ENCODE assay signal across 8 mouse cellular contexts in the genomic region with DNA sequence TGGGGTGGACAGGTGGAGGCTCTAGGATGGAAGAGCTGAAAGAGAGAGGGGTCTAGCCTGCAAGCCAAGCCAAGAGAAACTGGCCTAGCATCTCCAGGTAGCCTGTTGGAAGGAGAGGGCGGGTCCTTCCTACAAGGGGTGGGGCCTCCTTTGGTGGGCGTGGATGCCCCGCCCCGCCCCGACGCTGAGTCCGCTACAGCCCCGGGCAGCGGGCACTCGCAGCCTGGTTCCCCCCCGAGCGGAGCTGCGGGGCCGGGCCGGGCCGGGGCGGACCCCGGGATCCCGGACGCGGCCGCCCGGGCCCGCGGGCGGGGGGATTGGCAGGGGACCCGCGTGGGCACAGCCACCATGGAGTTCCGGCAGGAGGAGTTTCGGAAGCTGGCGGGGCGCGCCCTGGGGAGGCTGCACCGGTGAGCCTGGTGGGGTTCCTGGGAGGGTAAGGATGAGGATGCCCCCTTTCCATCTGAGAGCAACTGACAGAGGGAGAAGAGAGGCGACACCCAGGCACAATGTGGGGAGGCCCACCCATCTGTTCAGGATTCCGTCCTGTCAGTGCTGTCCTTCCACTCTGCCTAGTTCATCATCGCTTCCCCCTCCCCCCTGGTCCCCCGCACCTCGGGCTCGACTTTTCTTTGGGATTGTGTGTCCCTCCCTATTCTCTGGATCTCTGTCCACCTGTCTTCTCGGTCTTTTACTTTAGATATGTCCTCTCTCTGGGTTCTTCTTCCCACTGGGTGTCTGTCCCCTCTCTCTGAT. TPM values are rescaled to one million over a fixed set of nuclear protein-coding genes. Genes with fewer than 3 reads are reported as not detected.
DNase-seq lines count a peak whose midpoint lies in the region; ATAC-seq and TF ChIP-seq lines count a peak whose summit lies in the region.

A gene (plus strand): TSS at position 215 of the 756 bp plus-strand sequence.

- H3K9ac ChIP-seq in embryonic facial prominence, embryonic 15.5 days: 0 out of 2 replicates have a peak within 1 kb of the TSS, but pooled peaks have one; percentile 9
- H3K9ac ChIP-seq in hindbrain, embryonic 14.5 days: peak within 1 kb of the TSS; percentile 42

- no peaks in the 10 kb centered on the region for H3K9me3 ChIP-seq in embryonic facial prominence, embryonic 15.5 days (replicated peaks)
- no peaks in the 10 kb centered on the region for H3K9me3 ChIP-seq in hindbrain, embryonic 14.5 days (ENCODE audit: control insufficient read depth, low read length)

- H3K27ac ChIP-seq in embryonic facial prominence, embryonic 15.5 days (replicated peaks): no peak within 1 kb of the TSS
- no peak within 1 kb of the TSS for H3K27ac ChIP-seq in hindbrain, embryonic 14.5 days

- peak; percentile 46 for DNase-seq in Muller cell, postnatal 12 days (ENCODE audit: inconsistent ontology term)
- no peak for DNase-seq in hindbrain, embryonic 14.5 days (ENCODE audit: low spot score)
- DNase-seq in left cerebral cortex, postnatal 25 days (ENCODE audit: low spot score in 2 of 2): peak; percentile 68 to 77
- DNase-seq in thymus, postnatal 14 days: peak; percentile 39
- DNase-seq in gastrocnemius, postnatal 10 days: no peak

- peaks cover 45% of the 10 kb centered on the region for H3K27me3 ChIP-seq in C2C12 (ENCODE audit: control insufficient read depth, insufficient read depth, insufficient read length)
- peaks cover 66% of the 10 kb centered on the region for H3K27me3 ChIP-seq in embryonic facial prominence, embryonic 15.5 days
- H3K27me3 ChIP-seq in hindbrain, embryonic 14.5 days (ENCODE audit: control insufficient read depth, insufficient read depth, low read length): peaks cover 65% of the 10 kb centered on the region

- no peak for TF ChIP-seq CTCF in C2C12 (IDR thresholded peaks at IDR 0.05; ENCODE audit: control insufficient read depth, insufficient read depth, insufficient read length)

- no peak for ATAC-seq in embryonic facial prominence, embryonic 15.5 days (ENCODE audit: insufficient number of reproducible peaks, low FRiP score, low TSS enrichment, low read depth)
- no peak for ATAC-seq in hindbrain, embryonic 14.5 days (ENCODE audit: low FRiP score)
- 0 out of 2 replicates have a peak, but pooled peaks have one; percentile 46 for ATAC-seq in megakaryocyte-erythroid progenitor cell, adult 5-6 weeks (replicated peaks; ENCODE audit: low FRiP score, low TSS enrichment, poor library complexity, severe bottlenecking)

- intact Hi-C loops in left cerebral cortex, postnatal 25 days (cut with DNase I): loop anchor here (10.0 kb wide), 1 partner anchor 201 kb away; a partner anchor contains a TSS

- H3K36me3 ChIP-seq in C2C12 (ENCODE audit: control insufficient read depth, insufficient read depth): no peaks in the 10 kb centered on the region
- H3K36me3 ChIP-seq in embryonic facial prominence, embryonic 15.5 days: peaks cover 18% of the 10 kb centered on the region; the same call in 1 of the 2 replicates
- peaks cover 17% of the 10 kb centered on the region; the same call in 1 of the 2 replicates for H3K36me3 ChIP-seq in hindbrain, embryonic 14.5 days (replicated peaks; ENCODE audit: control insufficient read depth, insufficient read depth)

- no peak within 1 kb of the TSS for H3K4me3 ChIP-seq in C2C12 (ENCODE audit: insufficient read depth, poor library complexity, severe bottlenecking)
- peak within 1 kb of the TSS; percentile 47 for H3K4me3 ChIP-seq in embryonic facial prominence, embryonic 15.5 days (replicated peaks)
- peak within 1 kb of the TSS; percentile 25 for H3K4me3 ChIP-seq in hindbrain, embryonic 14.5 days (replicated peaks; ENCODE audit: low read length)

- 3% methylated on average over 35 of the region's 41 CpGs for WGBS in embryonic facial prominence, embryonic 15.5 days
- 3% methylated on average over 36 of the region's 41 CpGs for WGBS in hindbrain, embryonic 14.5 days

- peak within 1 kb of the TSS; percentile 84 for H3K4me2 ChIP-seq in embryonic facial prominence, embryonic 15.5 days (replicated peaks)
- peak within 1 kb of the TSS; percentile 54 for H3K4me2 ChIP-seq in hindbrain, embryonic 14.5 days (replicated peaks)

- no peaks in the 10 kb centered on the region for H3K79me2 ChIP-seq in C2C12 (ENCODE audit: control insufficient read depth, insufficient read depth)

- no peaks in the 10 kb centered on the region for H3K79me3 ChIP-seq in C2C12 (ENCODE audit: low read depth)

- peak within 1 kb of the TSS; percentile 33 for H3ac ChIP-seq in C2C12 (ENCODE audit: control insufficient read depth, insufficient read length, low read depth)

- H3K4me1 ChIP-seq in embryonic facial prominence, embryonic 15.5 days: peaks cover 28% of the 10 kb centered on the region
- H3K4me1 ChIP-seq in hindbrain, embryonic 14.5 days (replicated peaks; ENCODE audit: control insufficient read depth, insufficient read depth, low read length): peaks cover 28% of the 10 kb centered on the region

TF ChIP-seq in C2C12, 6 proteins besides CTCF, POLR2A, EP300 and RAD21:
- no peak for TF ChIP-seq CEBPB (IDR thresholded peaks at IDR 0.05; ENCODE audit: low read depth)
- TF ChIP-seq FOSL1 (IDR thresholded peaks at IDR 0.05; ENCODE audit: insufficient read depth, low read length, poor library complexity, severe bottlenecking): no peak
- no peak for TF ChIP-seq MYOD1 (IDR thresholded peaks at IDR 0.05; ENCODE audit: control insufficient read depth, insufficient read length, low read depth)
- TF ChIP-seq USF1 (IDR thresholded peaks at IDR 0.05; ENCODE audit: low read depth): no peak
- no peak for TF ChIP-seq MYOG (IDR thresholded peaks at IDR 0.05; ENCODE audit: control insufficient read depth, extremely low read depth, insufficient read length)

RNA-seq across cellular contexts. Expression of the gene that starts here (rescaled TPM):
- 0.14 TPM for polyA plus RNA-seq in C2C12 (2012; fragmentation: generic; extraction: Trizol)
- polyA plus RNA-seq in embryonic facial prominence, embryonic 15.5 days (2015; fragmentation: Nextera tagmentation; extraction: Ambion mirVana): 0.33 and 0.39 TPM in 2 replicates
- 0.47 and 0.48 TPM in 2 replicates for polyA plus RNA-seq in hindbrain, embryonic 14.5 days (2014; fragmentation: Nextera tagmentation; extraction: Ambion mirVana)
- 1,000 to 10,000 TPM; 1,365 to 1,520 TPM for total RNA-seq in left cerebral cortex, postnatal 25 days (2021)
- not detected in 2 replicates for total RNA-seq in megakaryocyte-erythroid progenitor cell, adult 5-6 weeks (2014; fragmentation: Nextera tagmentation)
- total RNA-seq in megakaryocyte-erythroid progenitor cell, adult 5-6 weeks (2017): not detected in 2 replicates
- 1 to 10 TPM; 4.7 to 4.9 TPM for total RNA-seq in gastrocnemius, postnatal 10 days (2021)

Comparison
In these comparisons a context has a peak if more than half of its experiments do, and no peak if none do; other contexts are left out.
1. RNA of the gene that starts here (total RNA-seq): 1,365 to 1,520 TPM in left cerebral cortex, postnatal 25 days; 4.7 to 4.9 TPM in gastrocnemius, postnatal 10 days and not detected in megakaryocyte-erythroid progenitor cell, adult 5-6 weeks; every median in the first group is over 100 times any median in the second.
2. Peak in ATAC-seq in megakaryocyte-erythroid progenitor cell, adult 5-6 weeks; RNA of the gene not detected or under 1 TPM.
3. DNase-seq: peak in Muller cell, postnatal 12 days (single experiment), left cerebral cortex, postnatal 25 days (2 of 2) and thymus, postnatal 14 days (single experiment); none in hindbrain, embryonic 14.5 days (single experiment) and gastrocnemius, postnatal 10 days (single experiment).